Mouse (Mus musculus) embryonic fibroblast, embryonic 13.5 days (primary cell): ENCODE data around the gene Gm10642.

Source experiments
- CTCF ChIP-seq: IDR thresholded peaks from 2 replicates; pipeline ENCODE4 v1.5.1; 2011; ENCODE audit warnings: mild to moderate bottlenecking, control low read depth, low read length, moderate library complexity, borderline replicate concordance; ENCODE audit not compliant: insufficient read depth
- POLR2A ChIP-seq: IDR thresholded peaks from 2 replicates; pipeline ENCODE4 v1.6.1; 2011; ENCODE audit warnings: low read depth, mild to moderate bottlenecking, control low read depth, low read length, moderate library complexity

DNA sequence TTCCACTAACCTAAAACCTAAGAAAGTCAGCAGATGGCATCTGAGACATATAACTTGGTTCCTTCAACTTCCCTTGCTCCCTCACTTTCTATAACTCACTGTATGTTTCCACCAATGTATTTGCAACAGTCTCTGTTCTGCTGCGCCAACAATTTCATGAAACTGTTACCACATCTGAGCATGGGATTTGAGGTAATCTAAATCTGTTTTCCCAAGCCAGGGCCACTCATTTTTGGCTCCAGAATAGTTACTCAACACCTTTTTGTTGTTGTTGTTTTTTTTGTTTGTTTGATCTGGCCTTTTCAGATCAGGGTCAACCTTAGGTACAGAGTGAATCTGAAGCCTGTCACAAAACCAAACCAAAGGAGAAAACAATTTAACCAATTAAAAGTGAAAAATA is 5.1 kb upstream of the Gm10642 start:
- TF ChIP-seq POLR2A, result no peak
- TF ChIP-seq CTCF, result no peak
